Mouse (Mus musculus) bone marrow macrophage, adult 2 months (primary cell): ENCODE measurements around the gene Sh3pxd2a.

Experiments used
- CTCF ChIP-seq: IDR thresholded peaks from 2 replicates; pipeline ENCODE4 v1.5.1; 2012; ENCODE audit warnings: low read depth, mild to moderate bottlenecking, low read length, moderate library complexity
- POLR2A ChIP-seq: IDR thresholded peaks from 2 replicates; pipeline ENCODE4 v1.6.1; 2012; ENCODE audit warnings: mild to moderate bottlenecking, low read depth, low read length, borderline replicate concordance

DNA sequence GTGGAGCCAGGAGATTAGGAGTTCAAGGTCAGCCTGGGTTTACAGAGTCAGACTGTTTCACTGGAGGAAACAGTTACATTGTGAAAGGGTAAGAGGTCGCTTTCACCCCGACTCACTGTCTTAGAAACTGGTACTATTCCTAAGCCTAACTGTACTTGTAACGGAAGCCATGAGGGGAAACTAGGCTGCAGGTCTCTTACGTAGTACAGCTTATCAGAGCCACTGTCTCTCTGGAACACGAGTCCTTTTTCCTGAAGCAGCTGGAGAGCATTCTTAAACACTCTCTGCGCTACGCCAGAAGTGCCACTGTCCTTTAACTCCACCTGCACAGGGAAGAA lies 45.9 kb upstream of the Sh3pxd2a start:
- no peak for TF ChIP-seq CTCF
- no peak for TF ChIP-seq POLR2A
